Mouse (Mus musculus): ENCODE results near the gene Bco2. TPM values are rescaled to one million over a fixed set of nuclear protein-coding genes. Genes with fewer than 3 reads are reported as not detected.

The Bco2 gene
- polyA plus RNA-seq, 1 experiment from 2014 or later = 0.22 TPM

- DNase-seq (ENCODE audit: low read depth, low spot score) (no peak), ATAC-seq (no peak)
- ChIA-PET POLR2A (no interaction called here), CTCF (no interaction called here)
- no peak for TF ChIP-seq CTCF (IDR thresholded peaks at IDR 0.05)
- H3K27me3 ChIP-seq = peaks cover 17% of the 10 kb centered on the region
- in situ Hi-C loops (cut with MboI; ENCODE audit: low pct_unique_long_range_greater_than_20kb) = no loop called here
Observed at GRCm38 (mm10) chr9:50561918-50562360, 7.0 kb upstream of the Bco2 start.

DNA sequence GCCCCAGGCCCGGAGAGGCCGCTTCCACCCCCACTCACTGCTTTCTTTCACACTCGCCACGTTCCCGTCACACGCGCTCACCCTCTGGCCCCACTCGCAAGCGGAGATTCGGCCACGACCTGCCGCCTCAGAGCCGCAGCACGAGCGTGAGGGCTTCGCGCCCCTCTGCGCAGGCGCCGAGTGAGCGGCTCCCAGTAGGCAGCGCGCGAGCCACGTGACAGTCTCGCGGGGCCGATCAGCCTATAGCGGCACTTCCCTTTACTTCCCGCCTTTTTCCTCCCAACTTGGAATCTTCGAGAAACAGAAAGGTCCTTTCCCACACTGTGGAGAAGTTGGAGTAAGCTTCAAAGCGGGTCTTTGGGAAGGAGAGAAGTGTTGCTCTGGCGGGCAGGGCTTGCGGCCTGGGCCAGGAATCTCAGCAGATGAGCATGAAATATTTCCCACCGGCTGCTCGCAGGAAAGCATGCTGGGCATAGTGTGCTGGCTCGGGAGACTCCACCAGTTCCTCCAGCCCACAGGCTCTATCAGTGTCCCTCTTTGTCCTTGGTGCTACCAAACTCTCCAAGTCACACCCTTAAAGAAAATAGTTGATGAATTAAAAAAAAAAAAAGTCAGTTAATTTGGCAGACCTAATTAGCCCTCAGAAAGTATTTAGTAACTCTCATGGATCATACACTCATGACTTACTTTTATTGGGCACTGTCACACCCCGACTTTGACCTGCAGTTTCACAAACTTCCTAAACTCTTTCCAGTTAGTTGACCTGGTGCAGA, 6.3 kb upstream of the Bco2 start, which contains the start of gene Tex12:
TSS of gene Tex12 (minus strand) at position 181 of the 773 bp plus-strand sequence.
- DNase-seq (ENCODE audit: low read depth, low spot score) (no peak), ATAC-seq (no peak)
- TF ChIP-seq CTCF (IDR thresholded peaks at IDR 0.05) = no peak
- ChIA-PET CTCF (no interaction called here), POLR2A (no interaction called here)
- H3K27me3 ChIP-seq = peaks cover 20% of the 10 kb centered on the region
- in situ Hi-C loops (cut with MboI; ENCODE audit: low pct_unique_long_range_greater_than_20kb) = no loop called here

GRCm38 (mm10) chr9:50554241-50555093, 514 bp downstream of the Bco2 start, which contains the start of gene Il18:
Il18 (plus strand) TSS chr9:50554827.
- no peak for DNase-seq (ENCODE audit: low read depth, low spot score)
- H3K27me3 ChIP-seq = peaks cover 17% of the 10 kb centered on the region
- ATAC-seq = peak; percentile 54
- in situ Hi-C loops (cut with MboI; ENCODE audit: low pct_unique_long_range_greater_than_20kb) = no loop called here
- TF ChIP-seq CTCF (IDR thresholded peaks at IDR 0.05) = no peak
- ChIA-PET CTCF (interaction anchor here (1.1 kb wide), 1 partner anchor 9 kb away, joined by 3 read pairs; no protein-coding TSS in a partner anchor), POLR2A (no interaction called here)

- CTCF ChIA-PET = interaction anchor here (1.1 kb wide), 1 partner anchor 10 kb away, joined by 3 read pairs; no protein-coding TSS in a partner anchor
- POLR2A ChIA-PET = no interaction called here
- in situ Hi-C loops (cut with MboI; ENCODE audit: low pct_unique_long_range_greater_than_20kb) = no loop called here
- DNase-seq (ENCODE audit: low read depth, low spot score) (no peak), ATAC-seq (no peak)
- no peak for TF ChIP-seq CTCF (IDR thresholded peaks at IDR 0.05)
- H3K27me3 ChIP-seq = peaks cover 16% of the 10 kb centered on the region
Observed at GRCm38 (mm10) chr9:50553547-50553946, 1.4 kb downstream of the Bco2 start.

- CTCF ChIA-PET = interaction anchor here (0.7 kb wide), 1 partner anchor 14 kb away, joined by 3 read pairs; no protein-coding TSS in a partner anchor
- ATAC-seq (no peak), DNase-seq (ENCODE audit: low read depth, low spot score) (no peak)
- in situ Hi-C loops (cut with MboI; ENCODE audit: low pct_unique_long_range_greater_than_20kb) = no loop called here
- H3K27me3 ChIP-seq = peaks cover 5% of the 10 kb centered on the region
- TF ChIP-seq CTCF (IDR thresholded peaks at IDR 0.05) = no peak
- POLR2A ChIA-PET = interaction anchor here (1.1 kb wide), 1 partner anchor 13 kb away, joined by 4 read pairs; no protein-coding TSS in a partner anchor
Observed at GRCm38 (mm10) chr9:50552206-50552605, 2.8 kb downstream of the Bco2 start.

GRCm38 (mm10) chr9:50548936-50549335, 6.0 kb downstream of the Bco2 start:
- in situ Hi-C loops (cut with MboI; ENCODE audit: low pct_unique_long_range_greater_than_20kb) = no loop called here
- ChIA-PET POLR2A (no interaction called here), CTCF (interaction anchor here (0.9 to 1.6 kb wide), 2 partner anchors 8 to 21 kb away, joined by 3 to 8 read pairs; partner anchors contain the start of gene Pts)
- TF ChIP-seq CTCF (IDR thresholded peaks at IDR 0.05) = no peak
- no peaks in the 10 kb centered on the region for H3K27me3 ChIP-seq
- DNase-seq (ENCODE audit: low read depth, low spot score) = no peak
- ATAC-seq = no peak

- POLR2A ChIA-PET = interaction anchor here (0.6 kb wide), 1 partner anchor 57 kb away, joined by 3 read pairs; no protein-coding TSS in a partner anchor
- no peak for ATAC-seq
- no peak for DNase-seq (ENCODE audit: low read depth, low spot score)
- TF ChIP-seq CTCF (IDR thresholded peaks at IDR 0.05) = no peak
- CTCF ChIA-PET = no interaction called here
- in situ Hi-C loops (cut with MboI; ENCODE audit: low pct_unique_long_range_greater_than_20kb) = no loop called here
- H3K27me3 ChIP-seq = no peaks in the 10 kb centered on the region
Observed at GRCm38 (mm10) chr9:50547859-50548478, 7.0 kb downstream of the Bco2 start.

GRCm38 (mm10) chr9:50542401-50542800, 12.6 kb downstream of the Bco2 start:
- H3K27me3 ChIP-seq = no peaks in the 10 kb centered on the region
- no peak for TF ChIP-seq CTCF (IDR thresholded peaks at IDR 0.05)
- ATAC-seq (peak; percentile 39), DNase-seq (ENCODE audit: low read depth, low spot score) (no peak)
- ChIA-PET POLR2A (no interaction called here), CTCF (interaction anchor here (1.5 kb wide), 1 partner anchor 17 kb away, joined by 3 read pairs; no protein-coding TSS in a partner anchor)
- in situ Hi-C loops (cut with MboI; ENCODE audit: low pct_unique_long_range_greater_than_20kb) = no loop called here

GRCm38 (mm10) chr9:50540170-50540569, 14.8 kb downstream of the Bco2 start:
- CTCF ChIA-PET = interaction anchor here (0.7 kb wide), 1 partner anchor 9 kb away, joined by 3 read pairs; no protein-coding TSS in a partner anchor
- POLR2A ChIA-PET = no interaction called here
- no peak for TF ChIP-seq CTCF (IDR thresholded peaks at IDR 0.05)

DNA sequence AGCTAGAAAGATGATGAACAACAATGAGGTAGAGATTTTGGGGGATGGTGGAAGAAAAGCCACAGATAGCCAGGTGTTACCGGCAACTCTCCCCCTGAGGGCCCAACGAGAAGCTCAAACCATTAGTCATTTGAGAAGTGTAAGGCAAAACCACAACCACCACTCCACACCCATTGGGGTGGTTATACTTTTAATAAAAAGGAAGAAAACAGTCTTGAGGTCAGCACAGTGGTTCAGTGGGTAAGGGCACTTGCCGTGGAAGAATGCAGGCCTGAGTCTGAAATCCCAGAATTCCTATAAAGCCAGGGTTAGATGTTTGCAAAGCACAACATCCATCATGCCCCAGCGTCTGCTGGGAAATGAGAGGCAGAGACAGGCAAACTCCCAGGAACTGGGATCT, 17.7 kb downstream of the Bco2 start:
- POLR2A ChIA-PET = no interaction called here
- peak; percentile 26 for ATAC-seq
- peak; percentile 55 for DNase-seq (ENCODE audit: low read depth, low spot score)
- in situ Hi-C loops (cut with MboI; ENCODE audit: low pct_unique_long_range_greater_than_20kb) = loop anchor here (5.0 kb wide), 1 partner anchor 60 kb away; no protein-coding TSS in a partner anchor
- TF ChIP-seq CTCF (IDR thresholded peaks at IDR 0.05) = no peak
- CTCF ChIA-PET = interaction anchor here (1.6 to 1.9 kb wide), 2 partner anchors 9 to 30 kb away, joined by 4 to 9 read pairs; partner anchors contain the start of gene Pts
- H3K27me3 ChIP-seq = no peaks in the 10 kb centered on the region

More at GRCm38 (mm10) chr9:50540170-50540569, 14.8 kb downstream of the Bco2 start:
- ATAC-seq = no peak
- in situ Hi-C loops (cut with MboI; ENCODE audit: low pct_unique_long_range_greater_than_20kb) = no loop called here
- DNase-seq (ENCODE audit: low read depth, low spot score) = no peak
- H3K27me3 ChIP-seq = no peaks in the 10 kb centered on the region

Measured in Patski (cell line).